Mouse (Mus musculus) cerebellum, postnatal 36 days (tissue): ENCODE measurements around the gene Atp6v1fnb.

Experiments used
- DNase-seq, 2 experiments: peaks; one replicate each; pipeline ENCODE4 v3.0.0; 2021 to 2022; ENCODE audit warnings: mixed read lengths in 2 of 2

Atp6v1fnb gene

DNA sequence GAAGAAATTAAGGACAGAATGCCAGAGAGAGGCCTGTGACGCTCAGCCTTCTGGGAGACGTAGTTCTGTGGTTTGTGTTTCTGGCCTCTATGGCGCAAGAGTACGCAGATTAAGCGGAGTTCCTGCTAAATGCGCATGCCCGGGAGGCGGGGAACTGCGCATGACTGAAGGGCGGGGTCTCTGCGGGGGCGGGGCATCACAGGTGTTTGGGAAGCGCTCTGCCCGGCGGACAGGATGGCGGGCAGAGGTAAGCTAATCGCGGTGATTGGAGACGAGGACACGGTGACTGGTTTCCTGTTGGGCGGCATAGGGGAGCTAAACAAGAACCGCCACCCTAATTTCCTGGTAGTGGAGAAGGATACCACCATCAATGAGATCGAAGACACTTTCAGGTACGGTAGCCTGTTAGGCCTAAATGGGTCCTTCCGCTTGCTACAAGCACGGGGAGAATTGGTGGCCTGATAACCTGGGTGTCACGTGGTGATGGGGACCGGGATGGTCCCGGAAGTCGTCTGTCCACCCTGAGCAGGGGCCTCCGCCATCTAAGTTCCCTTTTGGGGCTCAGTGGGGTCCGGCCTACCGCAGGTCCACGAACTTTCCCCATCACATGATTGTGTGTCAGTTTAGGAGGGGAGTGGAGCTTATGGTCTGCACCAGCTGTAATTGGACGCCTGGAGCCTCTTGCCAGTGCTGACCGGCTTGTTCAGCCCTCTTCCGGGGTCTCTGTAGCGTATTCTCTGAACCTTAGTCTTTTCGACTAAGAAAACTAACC, 3.5 kb upstream of the Atp6v1fnb start, which contains the start of gene Atp6v1f:
Gene Atp6v1f (plus strand): TSS at position 136 of the 772 bp plus-strand sequence.
- DNase-seq: peak; percentile 93 to 95

DNA sequence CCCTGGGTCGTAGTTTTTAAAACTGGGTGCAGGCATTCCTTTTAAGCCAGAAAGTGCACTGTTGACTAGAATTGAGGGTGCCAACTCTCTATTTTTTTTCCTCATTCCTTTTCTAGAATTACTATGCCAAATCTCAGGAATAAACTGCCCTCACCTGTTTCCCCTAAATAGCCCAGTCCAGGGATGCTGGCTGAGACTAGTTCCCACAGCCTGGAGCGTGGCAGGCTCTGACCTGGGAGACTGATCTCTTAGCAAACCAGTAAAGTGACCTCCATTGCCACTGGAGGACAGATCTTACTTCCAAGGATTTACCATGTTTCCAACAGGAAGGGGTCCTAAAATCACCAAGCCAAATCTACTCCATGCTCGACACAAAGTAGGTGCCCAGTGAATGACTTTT, 2.4 kb upstream of the Atp6v1fnb start:
- no peak for DNase-seq

- DNase-seq: peak; percentile 34 to 56
These were observed 2.9 kb downstream of the Atp6v1fnb start for GRCm38 (mm10) chr6:29473941-29474691.

- no peak for DNase-seq
These were observed 3.5 kb downstream of the Atp6v1fnb start for GRCm38 (mm10) chr6:29474736-29475135.

DNA sequence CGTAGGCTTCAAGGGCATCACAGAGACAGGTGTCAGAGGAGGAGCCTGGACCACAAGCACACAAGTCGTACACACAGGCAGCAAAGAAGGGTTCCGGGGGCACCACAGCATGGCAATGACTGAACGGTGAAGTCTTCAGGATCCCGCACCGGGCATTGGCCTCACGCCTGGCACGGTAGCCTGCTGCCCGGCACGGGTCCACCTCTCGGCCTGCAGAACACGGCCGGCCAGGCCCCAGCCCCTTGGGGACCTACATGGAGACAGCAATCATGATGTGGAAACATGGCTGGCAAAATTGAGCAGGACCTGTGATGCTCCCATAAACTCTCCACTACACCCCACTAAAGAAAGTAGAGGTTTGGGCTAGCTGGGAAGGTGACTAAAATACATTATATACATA, 11.5 kb downstream of the Atp6v1fnb start:
- DNase-seq: no peak

GRCm38 (mm10) chr6:29484716-29485559, 13.7 kb downstream of the Atp6v1fnb start:
- DNase-seq: peak; percentile 65 to 70

GRCm38 (mm10) chr6:29485951-29486350, 14.7 kb downstream of the Atp6v1fnb start:
- DNase-seq: no peak

- no peak for DNase-seq
These were observed 22.9 kb downstream of the Atp6v1fnb start for GRCm38 (mm10) chr6:29494101-29494500.

DNA sequence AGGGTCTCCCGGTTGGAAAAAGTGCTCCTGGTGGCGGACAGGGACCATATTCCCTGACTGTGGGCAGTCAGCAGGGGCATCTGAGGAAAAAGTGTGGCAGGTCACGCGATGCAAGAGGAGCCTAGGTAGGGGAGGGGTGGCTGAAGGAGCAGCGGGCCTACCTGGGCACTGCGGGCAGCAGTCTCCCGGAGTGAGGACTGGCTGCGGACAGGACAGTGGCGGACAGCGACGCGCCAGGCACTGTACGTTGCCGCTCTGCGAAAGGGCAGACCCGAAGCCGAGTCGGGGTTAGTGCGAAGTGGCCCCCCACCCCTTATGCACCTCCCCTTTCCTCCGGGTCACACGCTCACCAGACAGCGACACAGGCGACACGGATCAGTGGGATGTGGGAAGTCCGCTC, 25.0 kb downstream of the Atp6v1fnb start:
- no peak for DNase-seq

GRCm38 (mm10) chr6:29497791-29498190, 26.6 kb downstream of the Atp6v1fnb start:
- DNase-seq: no peak

DNA sequence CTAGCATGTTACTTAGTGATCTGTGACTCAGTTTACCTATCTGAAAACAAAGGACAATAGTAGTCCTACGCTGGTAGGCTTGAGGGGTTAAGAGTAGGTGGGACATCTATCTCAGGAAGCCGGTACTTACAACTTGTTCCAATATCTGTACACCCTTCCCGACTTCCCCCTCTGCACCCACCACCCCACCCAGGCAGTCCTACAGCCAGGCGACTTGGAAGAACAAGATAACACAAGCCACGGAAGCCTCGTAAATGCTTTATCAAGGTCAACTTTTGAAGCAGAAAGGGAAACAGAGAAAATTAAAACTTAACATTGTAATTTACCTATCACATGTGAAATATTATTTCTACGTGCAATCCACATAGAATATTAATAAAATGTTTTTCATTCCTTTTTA, 28.9 kb downstream of the Atp6v1fnb start:
- no peak for DNase-seq

- DNase-seq: no peak
These were observed 29.6 kb downstream of the Atp6v1fnb start for GRCm38 (mm10) chr6:29500810-29501209.

GRCm38 (mm10) chr6:29501599-29501998, 30.4 kb downstream of the Atp6v1fnb start:
- no peak for DNase-seq

DNA sequence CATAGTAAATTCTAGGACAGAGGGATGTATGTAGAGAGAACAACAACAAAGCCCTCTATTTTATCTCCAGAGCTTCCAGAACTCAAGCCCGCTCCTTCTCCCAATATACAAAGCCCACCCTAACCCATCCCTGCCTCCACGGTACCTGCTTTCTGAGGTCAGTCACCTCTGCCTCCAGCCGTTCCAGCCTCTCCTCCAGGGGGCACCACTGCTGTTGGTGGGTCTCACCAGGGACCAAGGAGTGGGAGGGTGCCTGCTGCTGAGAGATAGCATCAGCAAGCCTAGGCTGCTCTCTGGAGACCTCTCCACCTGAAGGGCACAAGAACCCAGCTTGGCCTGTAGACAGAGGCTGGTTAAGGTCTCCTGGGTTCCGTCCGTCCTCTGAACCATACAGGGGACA, 34.3 kb downstream of the Atp6v1fnb start:
- DNase-seq: no peak

DNA sequence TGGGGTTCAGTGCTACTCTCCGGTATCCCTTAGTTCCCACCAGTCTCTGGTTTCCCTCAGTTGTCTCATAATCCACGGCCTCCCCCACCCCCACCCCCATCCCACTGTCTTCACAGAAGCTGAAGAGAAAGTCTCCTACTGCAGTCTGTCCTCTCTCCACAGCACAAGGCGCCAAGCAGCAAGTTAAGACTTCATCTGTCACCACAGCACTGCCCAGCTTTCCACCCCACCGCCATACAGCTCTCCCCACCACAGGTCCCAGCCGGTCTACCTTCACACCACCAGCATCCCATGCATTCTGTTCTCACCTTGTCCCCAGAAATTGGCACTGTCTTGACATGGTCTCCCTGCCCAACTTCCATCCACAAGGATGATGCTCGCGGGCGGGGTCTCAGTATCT, 35.6 kb downstream of the Atp6v1fnb start:
- no peak for DNase-seq

DNA sequence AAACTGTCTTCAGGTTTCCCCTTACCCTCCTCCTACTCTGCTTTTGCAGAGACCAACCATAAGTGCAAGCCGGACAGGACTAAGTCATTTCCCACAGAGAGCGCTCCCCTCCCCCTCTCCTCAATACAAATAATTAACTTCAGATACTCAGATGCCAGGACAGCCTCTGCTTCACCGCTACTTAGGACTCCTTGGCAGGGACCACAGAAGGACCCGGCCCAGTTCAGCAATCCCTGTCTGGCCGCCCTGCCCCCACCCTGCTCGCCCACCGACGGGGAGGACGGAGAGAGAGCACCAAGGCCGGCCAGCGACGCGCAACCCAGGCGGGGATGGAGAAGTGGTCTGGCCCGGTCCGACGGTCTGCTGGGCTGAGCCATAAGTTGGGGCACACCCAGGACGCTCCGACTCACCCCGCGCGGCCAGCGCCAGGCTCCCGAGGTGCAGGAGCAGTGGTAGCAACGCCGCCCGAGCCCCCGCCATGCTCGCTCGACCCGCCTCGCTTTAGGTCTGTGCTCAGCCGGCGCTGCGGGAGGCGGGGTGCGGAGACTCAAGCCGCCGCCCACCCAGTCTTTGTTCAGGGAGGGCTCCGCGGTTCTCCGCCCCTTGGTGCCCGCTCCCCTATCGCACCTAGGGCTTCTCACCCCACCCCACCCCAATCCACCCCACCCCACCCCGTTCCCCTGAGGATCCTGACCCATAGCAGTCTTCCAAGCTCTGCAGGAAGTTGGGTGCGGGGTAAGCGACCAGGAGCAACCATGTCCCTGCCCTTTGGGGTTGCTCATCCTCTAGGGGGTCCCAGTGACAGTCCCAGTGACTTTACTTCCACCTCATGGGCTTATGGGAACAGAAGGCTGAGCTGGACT, 36.4 kb downstream of the Atp6v1fnb start, which contains the start of gene Kcp:
Gene Kcp (minus strand): TSS at position 506 of the 863 bp plus-strand sequence.
- no peak for DNase-seq

- no peak for DNase-seq
These were observed 37.8 kb downstream of the Atp6v1fnb start for GRCm38 (mm10) chr6:29509086-29509485.

DNA sequence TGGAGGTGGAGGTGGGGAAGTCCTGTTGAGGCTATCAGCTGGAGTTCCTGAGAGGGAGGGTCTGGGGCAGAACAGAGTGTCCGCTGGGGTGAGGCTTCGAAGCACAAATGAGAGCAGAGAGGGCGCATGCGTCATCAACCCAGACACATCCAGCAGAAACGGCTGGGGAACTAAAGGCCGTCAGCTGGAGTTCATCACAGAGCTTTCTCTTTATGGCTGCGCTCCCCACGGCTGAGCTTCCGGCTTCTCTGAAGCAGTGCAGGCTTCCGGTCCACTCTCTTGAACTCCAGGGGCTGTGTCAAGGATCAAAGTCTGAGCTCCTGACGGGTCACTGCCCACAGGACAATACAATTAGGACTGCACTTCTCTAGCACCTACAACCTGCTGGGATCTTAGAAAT, 42.0 kb downstream of the Atp6v1fnb start:
- no peak for DNase-seq

GRCm38 (mm10) chr6:29517139-29517538, 45.9 kb downstream of the Atp6v1fnb start:
- DNase-seq: peak; percentile 22 to 26

DNA sequence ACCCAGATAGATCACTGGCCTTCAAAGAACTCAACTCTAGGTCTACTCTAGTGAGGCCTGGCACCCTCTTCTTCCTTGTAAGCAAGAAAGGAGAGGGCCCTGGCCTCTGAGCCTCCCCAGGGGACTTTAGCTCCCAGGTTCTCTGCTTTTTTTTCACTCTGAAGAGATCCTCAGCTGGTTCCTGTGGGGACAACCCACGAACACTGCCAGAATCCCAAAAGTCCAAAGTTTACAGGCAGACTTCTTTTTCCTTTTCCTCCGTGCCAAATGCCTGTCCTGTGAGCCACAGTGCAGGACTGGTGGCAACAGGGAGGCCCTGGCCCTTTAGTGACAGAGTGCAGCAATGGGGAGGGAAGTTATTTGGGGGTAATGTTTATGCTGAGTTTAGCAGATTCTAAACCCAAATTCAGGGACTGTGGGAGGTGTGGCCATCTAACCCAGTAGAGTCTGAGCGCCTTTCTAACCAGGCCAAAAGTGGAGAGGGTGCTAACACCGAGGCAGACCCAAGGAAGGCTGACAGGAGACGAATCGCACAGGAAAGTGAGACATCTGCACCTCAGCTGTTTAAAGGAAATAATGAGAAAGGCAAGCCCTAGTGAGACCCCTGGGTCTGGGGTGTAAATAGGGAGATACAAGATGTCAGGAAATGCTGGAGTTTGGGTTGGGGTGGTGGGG, 51.5 kb downstream of the Atp6v1fnb start:
- no peak for DNase-seq
